Mouse (Mus musculus) right cerebral cortex, postnatal 10 days (tissue): ENCODE measurements around the gene Aspm.

Experiments
- DNase-seq, 2 experiments: peaks; one replicate each; pipeline ENCODE4 v3.0.0; 2021; ENCODE audit warnings: low spot score in 2 of 2

Gene Aspm

GRCm38 (mm10) chr1:139501258-139501752, 46.7 kb downstream of the Aspm start, which contains the start of gene F13b:
Gene F13b (plus strand): TSS chr1:139501702.
- DNase-seq, result no peak

DNA sequence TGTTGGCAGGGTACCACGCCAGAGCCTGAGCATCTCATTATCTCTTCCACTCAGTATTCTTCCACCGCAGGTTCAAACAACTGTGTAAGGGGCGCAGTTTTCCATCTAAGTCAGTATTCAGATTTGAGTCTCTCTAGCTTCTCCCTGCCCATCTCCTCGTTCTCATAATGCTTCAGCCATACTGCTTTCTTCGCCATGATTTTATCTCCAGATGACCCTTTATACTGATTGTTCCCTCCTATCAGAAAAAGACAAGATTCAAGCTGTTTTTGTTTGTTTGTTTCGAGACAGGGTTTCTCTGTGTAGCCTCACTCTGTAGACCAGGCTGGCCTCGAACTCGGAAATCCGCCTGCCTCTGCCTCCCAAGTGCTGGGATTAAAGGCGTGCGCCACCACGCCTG, 60.0 kb downstream of the Aspm start:
- DNase-seq, result no peak
